Mouse (Mus musculus) forebrain, embryonic 11.5 days (tissue): ENCODE measurements at regions not wholly inside any gene's neighbourhood (a gene's known extent, or its start where the extent isn't known, plus 50 kb on each side); places are given as distances from the start of the nearest gene placed in this dataset.

ENCODE experiments used
- ATAC-seq: fragments of 200-750 bp; cut with Nextera tagmentation; replicated peaks from 2 replicates; pipeline ENCODE4 v1.8.0; 2017; ENCODE audit warnings: moderate TSS enrichment; ENCODE audit not compliant: low FRiP score
- DNase-seq: peaks from one replicate; pipeline ENCODE4 v3.0.0-alpha.2; 2017; ENCODE audit warnings: low spot score
- H3K27ac ChIP-seq: fragments of 300-500 bp; sonication (generic); 2 replicates; pipeline ENCODE4 v1.5.1; 2014; ENCODE audit warnings: low read depth, low read length
- H3K27me3 ChIP-seq: fragments of 300-500 bp; sonication (generic); 2 replicates; pipeline ENCODE4 v1.6.1; 2014; ENCODE audit warnings: mild to moderate bottlenecking, low read length, mixed read lengths; ENCODE audit not compliant: control insufficient read depth, insufficient read depth
- H3K36me3 ChIP-seq: fragments of 300-500 bp; sonication (generic); 2 replicates; pipeline ENCODE4 v1.6.1; 2014; ENCODE audit warnings: mild to moderate bottlenecking, low read length, moderate library complexity, mixed read lengths; ENCODE audit not compliant: control insufficient read depth, insufficient read depth
- H3K4me1 ChIP-seq: fragments of 300-500 bp; sonication (generic); replicated peaks from 2 replicates; pipeline ENCODE4 v1.6.1; 2014; ENCODE audit warnings: low read length, mixed read lengths; ENCODE audit not compliant: control insufficient read depth, insufficient read depth
- H3K4me2 ChIP-seq: fragments of 300-500 bp; sonication (generic); 2 replicates; pipeline ENCODE4 v1.6.1; 2014; ENCODE audit warnings: low read depth, mild to moderate bottlenecking, low read length, moderate library complexity, mixed read lengths; ENCODE audit not compliant: severe bottlenecking
- H3K4me3 ChIP-seq: fragments of 300-500 bp; sonication (generic); 2 replicates; pipeline ENCODE4 v1.5.1; 2014; ENCODE audit warnings: low read depth, low read length
- H3K9ac ChIP-seq: fragments of 300-500 bp; sonication (generic); 2 replicates; pipeline ENCODE4 v1.6.1; 2014; ENCODE audit warnings: low read length
- H3K9me3 ChIP-seq: fragments of 300-500 bp; sonication (generic); 2 replicates; pipeline ENCODE4 v1.6.1; 2016; ENCODE audit warnings: low read length, mixed read lengths; ENCODE audit not compliant: control insufficient read depth
- WGBS: fragments of 180-500 bp; shearing (Covaris S2); extraction: QIAGEN DNeasy Blood & Tissue Kit; methylation state at CpG from one replicate; pipeline ENCODE4 v1.1.7; 2014; 5-methylcytosine and 5-hydroxymethylcytosine counted together

DNA sequence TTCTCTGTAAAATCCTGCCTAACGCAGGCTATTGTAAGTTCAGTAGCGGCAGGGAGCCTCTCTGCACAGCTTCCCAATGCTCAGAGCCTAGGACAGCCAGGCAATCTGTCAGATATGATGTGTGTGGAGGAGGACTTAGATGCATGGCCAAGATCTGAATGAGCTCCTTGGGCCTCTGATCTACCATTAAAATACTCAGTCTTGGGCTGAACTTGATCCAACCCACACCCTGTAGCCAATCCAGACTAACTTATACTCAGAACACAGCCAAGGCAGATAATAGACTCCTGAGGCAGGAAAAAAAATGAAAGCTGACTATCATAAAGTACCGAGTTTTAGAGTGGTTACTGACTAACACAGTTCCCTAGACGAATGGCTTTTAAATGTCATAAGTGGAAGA is 165.4 kb upstream of the Zfp618 start:
- no peaks in the 10 kb centered on the region for H3K36me3 ChIP-seq

DNA sequence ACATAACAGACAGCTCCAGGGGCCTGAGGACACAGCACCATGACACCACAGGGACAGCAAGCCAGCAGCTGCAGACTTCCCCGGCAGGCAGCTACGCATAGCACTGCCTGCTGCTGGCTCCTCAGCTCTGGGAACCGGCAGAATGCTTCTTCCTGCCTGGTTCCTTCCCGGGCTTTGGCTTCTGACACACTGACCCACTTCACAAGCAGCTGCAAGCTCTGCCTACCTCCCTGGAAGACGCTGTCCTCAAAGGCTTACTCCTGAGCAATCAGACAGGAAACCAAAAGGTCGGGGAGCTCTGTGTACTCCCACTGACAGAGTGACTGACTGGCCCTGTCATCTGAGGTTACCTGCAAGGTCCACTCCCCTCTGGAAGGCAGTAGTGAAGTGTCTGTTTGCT is 159.5 kb upstream of the Zfp618 start:
- H3K4me3 ChIP-seq, result no peak overlapping the region
- no peaks in the 10 kb centered on the region for H3K4me1 ChIP-seq
- H3K9ac ChIP-seq, result no peak overlapping the region
- WGBS, result 49% methylated on average over 6 of the region's 6 CpGs
- no peak for DNase-seq
- H3K36me3 ChIP-seq, result no peaks in the 10 kb centered on the region
- no peaks in the 10 kb centered on the region for H3K9me3 ChIP-seq
- ATAC-seq, result no peak
- H3K4me2 ChIP-seq, result no peak overlapping the region
- H3K27me3 ChIP-seq, result no peaks in the 10 kb centered on the region
- no peak overlapping the region for H3K27ac ChIP-seq

More for the DNA sequence above, 165.4 kb upstream of the Zfp618 start:
- Histone ChIP-seq H3K4me1 (no peaks in the 10 kb centered on the region), H3K27me3 (no peaks in the 10 kb centered on the region), H3K27ac (no peak overlapping the region), H3K4me2 (no peak overlapping the region), H3K9ac (no peak overlapping the region), H3K9me3 (no peaks in the 10 kb centered on the region), H3K4me3 (no peak overlapping the region)
- ATAC-seq, result no peak
- WGBS, result 91% methylated on average over 4 of the region's 4 CpGs
- DNase-seq, result no peak

DNA sequence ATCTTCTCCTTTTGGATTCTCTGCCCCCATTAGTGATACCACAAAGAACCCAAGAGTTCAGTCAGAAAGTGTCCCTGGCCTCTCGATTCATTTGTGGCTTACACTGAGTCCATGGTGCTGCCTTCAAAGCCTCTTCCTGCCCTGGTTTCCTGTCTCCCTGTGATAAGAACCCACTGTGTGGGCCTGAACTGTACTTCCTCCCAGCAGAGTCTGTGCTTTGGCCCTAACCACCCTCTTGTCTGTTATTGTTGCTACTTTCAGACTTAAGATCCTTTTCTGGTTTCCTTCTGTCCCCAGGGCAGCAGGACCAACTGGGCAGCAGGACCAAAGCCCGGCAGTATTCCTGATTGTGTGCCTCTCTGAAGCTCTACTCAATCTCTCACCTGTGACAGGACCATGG is 158.6 kb upstream of the Zfp618 start:
- ATAC-seq (no peak), DNase-seq (no peak)
- H3K36me3 ChIP-seq, result no peaks in the 10 kb centered on the region
- H3K4me2 ChIP-seq, result no peak overlapping the region
- no peak overlapping the region for H3K9ac ChIP-seq
- no peak overlapping the region for H3K27ac ChIP-seq
- no peak overlapping the region for H3K4me3 ChIP-seq
- WGBS, result 75% methylated on average over 2 of the region's 2 CpGs
- H3K9me3 ChIP-seq, result no peaks in the 10 kb centered on the region
- no peaks in the 10 kb centered on the region for H3K4me1 ChIP-seq
- no peaks in the 10 kb centered on the region for H3K27me3 ChIP-seq

DNA sequence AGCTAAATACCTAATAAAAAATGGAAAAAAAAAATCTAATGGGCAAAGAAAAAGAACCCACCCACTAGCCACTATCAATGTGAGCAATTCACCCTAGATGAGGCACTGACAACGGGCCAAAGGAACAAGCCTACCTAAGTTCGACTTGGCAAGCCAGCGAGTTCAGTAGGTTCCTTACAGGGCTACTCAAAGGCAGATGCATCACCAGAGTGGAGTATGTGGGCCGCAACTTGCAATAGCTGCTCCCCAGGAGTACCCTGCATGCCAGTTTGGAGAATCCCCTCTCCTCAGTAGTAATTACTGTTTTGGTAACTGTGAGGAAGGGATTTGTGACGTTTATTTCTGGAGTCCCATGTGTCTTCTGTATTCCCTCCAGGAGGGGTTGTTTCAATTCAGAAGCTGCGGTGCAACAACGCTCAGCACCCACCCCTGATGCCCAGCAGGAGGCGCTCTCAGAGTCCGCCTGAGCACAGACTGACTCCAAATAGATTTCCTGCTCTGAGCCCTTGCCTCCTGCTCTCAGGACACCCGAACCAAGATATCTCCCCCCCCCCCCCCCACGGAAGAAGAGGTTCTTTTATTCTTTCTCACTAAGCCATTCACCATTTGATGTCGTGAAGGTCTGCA is 157.3 kb upstream of the Zfp618 start:
- Histone ChIP-seq H3K9me3 (no peaks in the 10 kb centered on the region), H3K36me3 (no peaks in the 10 kb centered on the region), H3K27me3 (no peaks in the 10 kb centered on the region), H3K4me3 (no peak overlapping the region), H3K4me1 (no peaks in the 10 kb centered on the region), H3K4me2 (no peak overlapping the region), H3K27ac (no peak overlapping the region), H3K9ac (no peak overlapping the region)
- 67% methylated on average over 12 of the region's 12 CpGs for WGBS
- DNase-seq (no peak), ATAC-seq (no peak)

DNA sequence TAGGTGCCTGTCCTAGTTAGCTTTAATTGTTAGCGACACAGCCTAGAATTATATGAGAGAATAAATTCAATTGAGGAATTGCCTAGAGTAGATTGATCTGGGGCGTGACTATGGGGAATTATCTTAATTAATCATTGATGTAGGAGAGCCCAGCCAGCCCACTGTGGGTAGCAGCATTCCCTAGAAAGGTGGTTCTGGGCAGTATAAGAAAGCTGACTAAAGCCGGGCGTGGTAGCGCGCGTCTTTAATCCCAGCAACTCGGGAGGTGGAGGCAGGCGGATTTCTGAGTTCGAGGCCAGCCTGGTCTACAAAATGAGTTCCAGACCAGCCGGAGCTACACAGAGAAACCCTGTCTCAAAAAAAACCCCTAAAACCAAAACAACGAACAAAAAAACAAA is 156.8 kb upstream of the Zfp618 start:
- no peak overlapping the region for H3K27ac ChIP-seq
- H3K9me3 ChIP-seq, result no peaks in the 10 kb centered on the region
- WGBS, result 91% methylated on average over 12 of the region's 12 CpGs
- no peaks in the 10 kb centered on the region for H3K4me1 ChIP-seq
- H3K36me3 ChIP-seq, result no peaks in the 10 kb centered on the region
- no peak overlapping the region for H3K4me2 ChIP-seq
- no peaks in the 10 kb centered on the region for H3K27me3 ChIP-seq
- H3K4me3 ChIP-seq, result no peak overlapping the region
- H3K9ac ChIP-seq, result no peak overlapping the region
- ATAC-seq (no peak), DNase-seq (no peak)

DNA sequence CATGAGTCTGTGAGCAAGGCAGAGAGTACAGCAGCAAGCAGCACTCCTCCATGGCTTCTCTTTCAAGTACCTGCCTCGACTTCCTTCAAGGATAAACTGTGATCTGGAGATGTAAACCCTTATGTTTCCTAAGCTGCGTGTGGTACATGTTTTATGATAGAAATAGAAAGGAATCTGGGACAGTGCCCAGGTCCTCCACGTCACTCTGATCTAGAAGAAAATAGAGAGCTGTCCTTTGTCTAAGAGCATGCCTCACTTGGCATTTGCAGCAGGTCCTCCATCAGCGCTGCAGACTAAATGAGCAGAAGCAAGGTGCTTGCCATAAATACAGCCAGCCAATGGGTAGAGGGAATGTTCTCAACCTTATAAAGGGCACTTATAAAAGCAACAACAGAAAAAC is 156.3 kb upstream of the Zfp618 start:
- Histone ChIP-seq H3K4me2 (no peak overlapping the region), H3K9ac (no peak overlapping the region), H3K36me3 (no peaks in the 10 kb centered on the region), H3K27ac (no peak overlapping the region), H3K4me3 (no peak overlapping the region), H3K27me3 (no peaks in the 10 kb centered on the region), H3K4me1 (no peaks in the 10 kb centered on the region), H3K9me3 (no peaks in the 10 kb centered on the region)
- ATAC-seq (no peak), DNase-seq (no peak)
- WGBS, result 82% methylated on average over 4 of the region's 4 CpGs

DNA sequence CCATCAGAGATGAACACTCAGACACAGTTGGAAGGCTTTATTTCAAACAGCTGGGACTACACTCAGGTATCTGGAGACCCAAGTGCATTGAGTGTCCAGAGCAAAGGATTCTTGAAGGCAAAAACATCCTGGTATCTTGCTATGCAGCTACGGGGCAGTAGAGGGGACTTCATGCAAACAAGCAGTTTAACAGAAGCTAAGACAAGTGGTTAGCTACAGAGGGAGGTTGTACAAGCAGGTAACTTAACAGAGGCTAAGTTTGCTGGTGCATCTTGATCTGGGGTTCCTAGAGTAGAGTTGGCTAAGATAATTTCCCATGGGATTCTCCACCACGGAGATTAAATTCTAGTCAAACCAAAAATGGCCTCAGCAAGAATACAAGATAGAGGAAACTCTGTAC is 145.5 kb upstream of the Zfp618 start:
- H3K27me3 ChIP-seq, result no peaks in the 10 kb centered on the region
- H3K4me3 ChIP-seq, result no peak overlapping the region
- H3K9me3 ChIP-seq, result no peaks in the 10 kb centered on the region
- no peaks in the 10 kb centered on the region for H3K4me1 ChIP-seq
- DNase-seq (no peak), ATAC-seq (no peak)
- no peak overlapping the region for H3K4me2 ChIP-seq
- H3K27ac ChIP-seq, result no peak overlapping the region
- WGBS, result 89% methylated on average over 2 of the region's 2 CpGs
- H3K36me3 ChIP-seq, result no peaks in the 10 kb centered on the region
- no peak overlapping the region for H3K9ac ChIP-seq

DNA sequence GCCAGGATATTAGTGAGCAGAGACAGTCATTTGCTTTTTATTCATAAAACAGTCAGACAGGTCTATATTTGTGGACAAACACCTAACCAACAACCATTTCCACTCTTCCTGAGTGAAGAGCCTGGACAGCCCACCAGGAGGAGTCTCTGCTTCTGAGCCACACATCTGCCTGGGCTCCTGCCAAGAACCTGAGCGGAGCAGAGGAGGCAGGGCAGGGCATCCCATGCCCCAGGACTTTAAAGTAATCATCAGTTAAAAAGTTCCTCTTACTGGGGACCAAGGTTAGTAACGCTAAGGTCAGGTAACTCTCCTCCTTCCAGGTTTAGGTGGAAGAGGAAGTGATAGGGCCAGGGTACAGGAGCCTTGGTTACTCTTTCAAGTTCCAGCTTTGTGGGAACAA is 144.1 kb upstream of the Zfp618 start:
- WGBS, result 72% methylated on average over 2 of the region's 2 CpGs
- no peak for DNase-seq
- H3K4me2 ChIP-seq, result no peak overlapping the region
- no peaks in the 10 kb centered on the region for H3K9me3 ChIP-seq
- no peak for ATAC-seq
- no peak overlapping the region for H3K9ac ChIP-seq
- no peak overlapping the region for H3K4me3 ChIP-seq
- H3K4me1 ChIP-seq, result no peaks in the 10 kb centered on the region
- H3K36me3 ChIP-seq, result no peaks in the 10 kb centered on the region
- H3K27me3 ChIP-seq, result no peaks in the 10 kb centered on the region
- H3K27ac ChIP-seq, result no peak overlapping the region

DNA sequence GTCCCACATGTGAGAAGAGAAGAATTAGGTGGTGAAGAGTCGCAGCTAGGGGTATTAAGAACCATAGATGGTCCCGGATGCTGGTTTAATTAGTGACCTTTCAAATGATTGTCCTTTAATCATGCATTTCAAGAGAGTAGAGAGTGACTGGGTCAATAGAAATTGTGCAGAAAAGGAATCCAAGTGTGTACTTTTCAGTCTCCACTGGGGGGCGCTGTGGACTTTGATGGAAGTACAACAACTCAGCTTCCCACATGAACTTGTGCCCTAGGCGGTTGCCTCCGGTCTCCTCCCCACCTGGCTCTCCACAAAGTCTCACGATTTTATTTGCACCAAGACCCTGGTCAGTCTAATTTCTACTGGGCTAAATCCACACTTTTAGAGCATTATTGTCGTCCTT is 142.8 kb upstream of the Zfp618 start:
- DNase-seq (peak; percentile 78), ATAC-seq (no peak)
- Histone ChIP-seq H3K27me3 (no peaks in the 10 kb centered on the region), H3K9me3 (no peaks in the 10 kb centered on the region), H3K36me3 (no peaks in the 10 kb centered on the region), H3K4me2 (no peak overlapping the region), H3K4me3 (no peak overlapping the region), H3K9ac (no peak overlapping the region), H3K4me1 (no peaks in the 10 kb centered on the region), H3K27ac (no peak overlapping the region)
- WGBS, result 54% methylated on average over 7 of the region's 7 CpGs
